Mouse (Mus musculus): Measurements from ENCODE around the gene Faf2. TPM values are rescaled to one million over a fixed set of nuclear protein-coding genes. Genes with fewer than 3 reads are reported as not detected.

Gene Faf2
- total and polyA plus RNA-seq, 3 experiments, result 9.2 to 21.4 (median 20.4) TPM

DNA sequence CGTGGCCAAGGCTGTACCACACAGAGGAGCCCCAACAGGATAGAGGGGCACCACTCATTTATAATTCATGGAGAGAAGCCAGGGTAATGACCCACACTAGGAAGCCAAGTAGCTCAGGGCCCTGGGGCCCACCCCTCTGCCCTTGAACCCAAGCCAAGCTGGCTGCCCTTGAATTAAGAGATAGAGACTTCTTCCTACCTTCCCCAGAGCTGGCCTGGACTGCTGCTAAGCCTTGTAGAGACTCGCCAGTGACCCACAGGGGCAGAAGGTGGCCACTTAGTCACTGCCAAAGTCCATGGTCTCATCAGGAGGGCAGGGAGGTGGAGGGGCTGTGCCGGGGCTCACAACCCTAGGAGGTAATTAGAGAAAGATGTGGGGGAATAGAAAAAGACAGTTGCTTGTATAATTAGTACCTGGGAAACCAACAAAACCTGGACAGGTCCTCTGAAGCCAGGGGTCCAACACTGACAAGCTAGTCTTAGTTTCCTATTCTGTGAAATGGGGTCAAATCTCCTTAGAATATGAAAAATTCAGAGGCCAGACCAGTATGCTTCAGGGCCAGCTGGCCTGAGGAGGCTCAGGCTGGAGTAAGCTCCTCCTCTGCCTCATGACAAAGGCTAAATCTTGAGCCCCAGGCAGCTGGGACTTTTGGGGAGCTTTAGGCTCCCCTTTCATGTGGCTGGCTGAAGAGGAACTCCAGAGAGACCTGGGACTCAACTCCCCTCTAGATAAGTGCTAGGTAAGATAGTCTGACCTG lies 62.7 kb downstream of the Faf2 start:
- H3K9ac ChIP-seq (ENCODE audit: low read depth, low read length), result no peak overlapping the region
- no peaks in the 10 kb centered on the region; the same call in 1 of the 2 replicates for H3K36me3 ChIP-seq (ENCODE audit: control insufficient read depth, insufficient read depth, low read length)
- no peak for DNase-seq
- H3K27me3 ChIP-seq (ENCODE audit: control insufficient read depth, insufficient read depth, low read length), result no peaks in the 10 kb centered on the region
- 0 out of 2 replicates have a peak, but pooled peaks cover 1% of the 10 kb centered on the region for H3K79me2 ChIP-seq (replicated peaks; ENCODE audit: control insufficient read depth, insufficient read depth, low read length)
- peaks cover 18% of the 10 kb centered on the region for H3K4me1 ChIP-seq (ENCODE audit: control insufficient read depth, insufficient read depth, low read length)
- no peak overlapping the region; the same call in 1 of the 2 replicates for H3K27ac ChIP-seq
- no peak overlapping the region for H3K4me3 ChIP-seq
- intact Hi-C loops (cut with DNase I), result no loop called here
- no peak for TF ChIP-seq CTCF (IDR thresholded peaks at IDR 0.05)
- TF ChIP-seq POLR2A (IDR thresholded peaks at IDR 0.05; ENCODE audit: insufficient read depth, low read depth, low read length), result no peak
- TF ChIP-seq EP300 (IDR thresholded peaks at IDR 0.05; ENCODE audit: insufficient read depth, low read depth, low read length), result no peak
- WGBS, result 59% methylated on average over 3 of the region's 3 CpGs

DNA sequence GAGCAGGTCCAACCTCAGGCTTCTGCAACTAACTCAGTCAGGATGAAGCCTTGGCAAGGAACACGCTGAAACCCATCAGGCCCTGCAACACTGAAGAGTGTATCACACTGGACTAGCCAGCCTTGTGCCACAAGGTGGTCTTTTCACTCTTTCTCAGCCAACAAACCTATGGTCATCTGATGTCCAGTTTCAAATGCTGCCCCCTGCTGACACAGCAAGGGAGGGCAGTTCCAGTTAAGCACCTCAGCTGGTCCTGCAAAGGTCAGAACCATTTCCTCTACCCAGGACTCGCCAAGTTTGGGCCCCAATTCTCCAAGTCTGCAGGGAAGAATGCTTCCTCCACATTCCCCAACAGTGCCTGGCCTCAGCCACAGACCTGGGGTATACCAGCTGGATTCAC lies 63.6 kb downstream of the Faf2 start:
- H3K9ac ChIP-seq (ENCODE audit: low read depth, low read length), result no peak overlapping the region
- intact Hi-C loops (cut with DNase I), result loop anchor here (5.0 kb wide), 1 partner anchor 63 kb away; the partner anchor contains the start of gene Faf2
- H3K4me1 ChIP-seq (ENCODE audit: control insufficient read depth, insufficient read depth, low read length), result peaks cover 18% of the 10 kb centered on the region
- H3K27ac ChIP-seq, result no peak overlapping the region
- H3K36me3 ChIP-seq (ENCODE audit: control insufficient read depth, insufficient read depth, low read length), result no peaks in the 10 kb centered on the region; the same call in 1 of the 2 replicates
- peak; percentile 31 to 53 for DNase-seq
- 36% methylated on average over 2 of the region's 2 CpGs for WGBS
- no peak overlapping the region for H3K4me3 ChIP-seq
- H3K27me3 ChIP-seq (ENCODE audit: control insufficient read depth, insufficient read depth, low read length), result no peaks in the 10 kb centered on the region
- H3K79me2 ChIP-seq (replicated peaks; ENCODE audit: control insufficient read depth, insufficient read depth, low read length), result 0 out of 2 replicates have a peak, but pooled peaks cover 1% of the 10 kb centered on the region
- TF ChIP-seq POLR2A (IDR thresholded peaks at IDR 0.05; ENCODE audit: insufficient read depth, low read depth, low read length) (no peak), EP300 (IDR thresholded peaks at IDR 0.05; ENCODE audit: insufficient read depth, low read depth, low read length) (no peak), CTCF (IDR thresholded peaks at IDR 0.05) (peak; percentile 80)

DNA sequence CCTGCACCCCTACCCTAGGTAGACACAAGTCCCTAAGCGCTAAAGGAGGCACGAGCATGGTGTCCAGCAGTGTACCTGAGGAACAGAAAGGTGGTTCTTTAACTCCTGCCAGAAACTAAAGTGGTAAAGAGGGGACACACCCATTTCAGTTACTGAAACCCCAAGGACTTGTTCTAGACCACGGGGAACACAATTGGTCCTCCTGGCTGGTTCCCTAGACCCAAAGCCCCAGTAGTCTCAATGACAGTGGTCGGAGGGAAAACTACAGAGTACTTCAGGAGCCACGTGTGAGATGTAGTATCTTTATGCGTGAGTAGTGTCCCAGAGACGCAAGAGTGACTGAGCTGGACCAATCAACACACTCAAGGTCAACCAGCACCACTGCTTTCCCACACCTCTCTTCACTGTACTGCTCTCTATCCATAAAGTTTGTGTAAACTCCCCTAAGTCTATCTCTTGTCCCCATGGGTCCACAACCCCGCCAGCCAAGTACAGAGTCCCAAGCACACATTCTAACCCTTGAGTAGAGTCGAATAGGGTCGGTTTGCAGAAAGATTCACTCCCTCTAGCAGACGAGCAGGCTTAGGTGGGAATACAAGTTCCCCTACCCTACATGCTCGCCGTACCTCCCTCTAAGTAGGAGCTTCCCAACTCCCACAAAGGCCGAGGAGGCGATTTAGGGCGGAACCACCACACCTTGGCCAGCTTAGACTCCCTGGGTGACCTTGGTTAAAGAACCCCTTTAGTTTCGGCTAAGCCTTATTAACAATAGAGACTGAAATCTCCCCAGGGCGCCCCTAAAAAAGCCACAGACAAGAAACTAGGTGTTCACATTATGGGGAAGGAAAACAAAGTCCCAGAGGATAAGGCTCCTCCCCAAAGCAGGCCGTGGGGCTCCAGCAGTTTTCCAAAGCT lies 64.8 kb downstream of the Faf2 start:
- intact Hi-C loops (cut with DNase I), result loop anchor here (5.0 kb wide), 1 partner anchor 64 kb away; the partner anchor contains the start of gene Faf2

DNA sequence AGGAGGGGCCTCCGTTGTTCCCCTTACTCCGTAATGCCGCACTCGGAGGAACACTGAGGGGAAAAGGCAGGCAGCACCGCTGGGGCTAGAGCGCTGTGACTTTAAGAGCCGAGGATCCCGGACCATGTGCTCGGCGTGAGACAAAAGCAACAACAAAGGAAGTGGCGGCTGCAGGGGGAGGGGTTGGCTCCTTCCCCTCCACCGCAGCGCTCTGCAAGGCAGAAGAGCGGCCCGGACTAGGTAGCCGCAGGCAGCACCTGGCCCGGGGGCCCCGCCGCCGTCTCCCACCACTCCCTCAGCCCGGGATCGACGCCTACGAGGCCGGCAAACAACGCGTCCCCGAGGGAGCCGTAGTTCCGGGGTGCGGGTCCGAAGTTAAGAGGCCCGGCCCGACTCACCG lies 65.5 kb downstream of the Faf2 start:
- DNase-seq, result peak; percentile 85 to 88
- H3K4me1 ChIP-seq (ENCODE audit: control insufficient read depth, insufficient read depth, low read length), result peaks cover 19% of the 10 kb centered on the region
- intact Hi-C loops (cut with DNase I), result loop anchor here (5.0 kb wide), 1 partner anchor 65 kb away; the partner anchor contains the start of gene Faf2
- H3K79me2 ChIP-seq (replicated peaks; ENCODE audit: control insufficient read depth, insufficient read depth, low read length), result 0 out of 2 replicates have a peak, but pooled peaks cover 1% of the 10 kb centered on the region
- WGBS, result under 1% methylated on average over 35 of the region's 35 CpGs
- peak overlapping the region; percentile 97 for H3K9ac ChIP-seq (ENCODE audit: low read depth, low read length)
- TF ChIP-seq CTCF (IDR thresholded peaks at IDR 0.05) (no peak), EP300 (IDR thresholded peaks at IDR 0.05; ENCODE audit: insufficient read depth, low read depth, low read length) (0 out of 2 replicates have a peak, but pooled peaks have one; percentile 15)
- peak overlapping the region; percentile 80 for H3K4me3 ChIP-seq
- no peaks in the 10 kb centered on the region; the same call in 1 of the 2 replicates for H3K36me3 ChIP-seq (ENCODE audit: control insufficient read depth, insufficient read depth, low read length)
- no peaks in the 10 kb centered on the region for H3K27me3 ChIP-seq (ENCODE audit: control insufficient read depth, insufficient read depth, low read length)
- H3K27ac ChIP-seq, result peak overlapping the region; percentile 99

More for the DNA sequence above, 64.8 kb downstream of the Faf2 start:
- H3K4me3 ChIP-seq, result peak overlapping the region; percentile 80
- DNase-seq, result peak in 1 of 2 experiments; percentile 34
- H3K27me3 ChIP-seq (ENCODE audit: control insufficient read depth, insufficient read depth, low read length), result no peaks in the 10 kb centered on the region
- 0 out of 2 replicates have a peak, but pooled peaks cover 1% of the 10 kb centered on the region for H3K79me2 ChIP-seq (replicated peaks; ENCODE audit: control insufficient read depth, insufficient read depth, low read length)
- no peaks in the 10 kb centered on the region; the same call in 1 of the 2 replicates for H3K36me3 ChIP-seq (ENCODE audit: control insufficient read depth, insufficient read depth, low read length)
- WGBS, result 6% methylated on average over 19 of the region's 19 CpGs
- TF ChIP-seq POLR2A (IDR thresholded peaks at IDR 0.05; ENCODE audit: insufficient read depth, low read depth, low read length), result no peak
- TF ChIP-seq CTCF (IDR thresholded peaks at IDR 0.05), result no peak
- TF ChIP-seq EP300 (IDR thresholded peaks at IDR 0.05; ENCODE audit: insufficient read depth, low read depth, low read length), result no peak
- H3K27ac ChIP-seq, result peak overlapping the region; percentile 99
- peaks cover 18% of the 10 kb centered on the region for H3K4me1 ChIP-seq (ENCODE audit: control insufficient read depth, insufficient read depth, low read length)
- peak overlapping the region; percentile 97 for H3K9ac ChIP-seq (ENCODE audit: low read depth, low read length)

DNA sequence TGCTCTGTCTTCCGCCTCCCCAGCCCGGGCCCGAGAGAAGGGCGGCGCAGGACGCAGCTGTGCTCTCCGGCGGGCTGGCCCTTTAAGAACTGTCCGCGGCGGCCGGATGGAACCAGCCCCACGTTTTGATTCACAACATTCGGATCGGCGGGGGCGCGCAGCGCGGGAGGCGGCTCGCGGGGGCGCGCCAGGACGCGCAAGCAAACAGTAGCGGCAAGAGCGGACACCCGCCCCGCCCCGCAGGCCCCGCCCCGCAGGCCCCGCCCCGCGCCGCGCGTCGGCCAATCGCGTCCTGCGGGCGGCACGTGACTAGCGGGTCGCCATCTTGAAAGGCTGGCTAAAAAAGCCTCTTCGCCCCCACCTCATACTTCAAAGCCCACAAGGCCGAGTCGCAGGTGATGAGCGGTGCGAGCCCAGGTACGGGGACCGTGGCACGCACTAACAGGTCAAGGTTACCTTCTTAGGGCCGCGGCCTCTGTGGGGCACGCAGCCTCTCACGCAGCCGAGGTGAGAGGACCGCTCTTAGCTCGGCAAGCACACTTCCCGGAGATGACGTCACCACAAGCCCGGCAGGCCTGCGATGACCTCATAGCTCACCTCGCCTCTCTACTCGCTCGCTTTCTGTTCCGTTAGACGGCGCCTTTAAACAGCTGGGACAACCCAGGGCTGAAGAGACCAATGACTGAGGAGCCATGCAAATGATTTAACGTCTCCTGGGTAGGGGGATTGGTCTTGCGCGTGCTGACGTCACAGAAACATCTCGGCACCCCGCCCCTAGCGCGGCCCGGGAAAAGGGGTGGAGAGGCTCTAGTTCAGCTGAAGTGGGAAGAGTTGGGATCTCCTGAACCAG lies 66.2 kb downstream of the Faf2 start:
- no peaks in the 10 kb centered on the region; the same call in 1 of the 2 replicates for H3K36me3 ChIP-seq (ENCODE audit: control insufficient read depth, insufficient read depth, low read length)
- peak overlapping the region; percentile 98 for H3K9ac ChIP-seq (ENCODE audit: low read depth, low read length)
- 0 out of 2 replicates have a peak, but pooled peaks cover 1% of the 10 kb centered on the region for H3K79me2 ChIP-seq (replicated peaks; ENCODE audit: control insufficient read depth, insufficient read depth, low read length)
- WGBS, result under 1% methylated on average over 79 of the region's 82 CpGs
- peak; percentile 98 to 99 for DNase-seq
- peaks cover 26% of the 10 kb centered on the region for H3K4me1 ChIP-seq (ENCODE audit: control insufficient read depth, insufficient read depth, low read length)
- peak overlapping the region; percentile 80 for H3K4me3 ChIP-seq
- intact Hi-C loops (cut with DNase I), result loop anchor here (5.0 kb wide), 1 partner anchor 65 kb away; the partner anchor contains the start of gene Faf2
- peak overlapping the region; percentile 99 for H3K27ac ChIP-seq
- H3K27me3 ChIP-seq (ENCODE audit: control insufficient read depth, insufficient read depth, low read length), result no peaks in the 10 kb centered on the region
- TF ChIP-seq POLR2A (IDR thresholded peaks at IDR 0.05; ENCODE audit: insufficient read depth, low read depth, low read length) (peak; percentile 82), EP300 (IDR thresholded peaks at IDR 0.05; ENCODE audit: insufficient read depth, low read depth, low read length) (peak; percentile 89; the same call in 1 of the 2 replicates), CTCF (IDR thresholded peaks at IDR 0.05) (no peak)
